Mouse (Mus musculus): ENCODE data around the gene Gripap1.
A peak's percentile ranks its signal among the peaks of the same experiment; 100 is the strongest.

Gene Gripap1

DNA sequence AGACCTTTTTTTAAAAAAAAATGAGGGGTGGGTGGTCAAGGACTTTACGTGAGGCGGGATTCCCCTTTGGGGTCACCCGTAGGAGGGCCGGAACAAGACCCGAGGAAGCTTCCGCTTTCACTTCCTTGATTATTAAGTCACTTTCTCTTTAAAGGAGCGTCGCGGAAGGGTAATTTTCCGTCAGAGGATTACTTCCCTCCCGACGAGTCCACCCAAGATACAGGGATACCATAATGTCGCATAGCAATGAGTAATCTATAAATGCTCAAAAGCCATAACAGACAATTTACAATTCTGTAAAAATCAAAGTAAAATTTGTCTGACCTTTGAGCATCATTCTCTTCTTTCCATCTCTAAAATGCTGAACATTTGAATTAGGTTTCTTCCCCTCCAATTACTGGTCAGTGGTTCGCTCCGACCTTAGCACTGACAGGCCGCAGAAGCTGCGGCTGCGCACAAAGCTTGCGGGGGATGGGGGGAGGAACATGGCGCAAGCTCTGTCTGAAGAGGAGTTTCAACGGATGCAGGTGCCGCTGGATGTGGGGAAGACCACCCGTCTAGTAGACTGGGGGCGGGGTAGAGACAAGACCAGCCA is at the start of gene Gripap1:
Gene Gripap1 (plus strand): TSS at position 224 of the 595 bp plus-strand sequence.
- DNase-seq, result peak; percentile 69 to 70

DNA sequence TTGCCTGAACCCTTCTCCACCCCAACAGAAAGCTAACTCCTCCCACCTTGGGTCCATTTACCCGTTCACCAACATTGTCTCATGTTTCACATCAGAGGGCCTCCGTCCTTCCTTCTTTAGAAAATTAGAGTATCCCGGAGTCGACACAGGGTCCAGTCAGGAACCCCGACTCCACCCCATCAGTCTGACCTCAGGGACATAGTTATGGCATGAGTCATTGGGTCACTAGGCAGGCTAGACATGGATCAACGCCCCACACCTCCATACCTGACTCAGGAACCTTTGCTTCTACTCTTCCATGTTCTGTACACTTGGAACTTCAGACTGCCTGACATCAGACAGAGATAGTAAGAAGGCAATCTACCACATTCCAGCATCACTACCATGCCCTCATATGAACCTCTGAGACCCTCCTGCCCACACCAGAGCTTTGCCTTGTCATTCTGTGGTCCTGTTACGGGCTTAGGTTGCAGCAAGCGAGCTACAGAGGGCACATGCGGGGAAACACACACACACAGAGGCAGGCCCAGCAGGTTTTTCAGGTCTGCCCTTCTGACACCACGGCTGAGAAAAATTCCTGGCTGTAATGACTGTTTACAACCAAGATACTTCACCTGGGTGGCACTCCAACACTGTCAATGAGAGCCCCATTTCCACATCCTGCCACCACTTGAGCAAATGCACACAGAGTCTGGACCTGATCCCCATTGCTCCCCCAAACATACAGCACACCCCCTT is 49.3 kb upstream of the Gripap1 start:
- DNase-seq, result no peak

DNA sequence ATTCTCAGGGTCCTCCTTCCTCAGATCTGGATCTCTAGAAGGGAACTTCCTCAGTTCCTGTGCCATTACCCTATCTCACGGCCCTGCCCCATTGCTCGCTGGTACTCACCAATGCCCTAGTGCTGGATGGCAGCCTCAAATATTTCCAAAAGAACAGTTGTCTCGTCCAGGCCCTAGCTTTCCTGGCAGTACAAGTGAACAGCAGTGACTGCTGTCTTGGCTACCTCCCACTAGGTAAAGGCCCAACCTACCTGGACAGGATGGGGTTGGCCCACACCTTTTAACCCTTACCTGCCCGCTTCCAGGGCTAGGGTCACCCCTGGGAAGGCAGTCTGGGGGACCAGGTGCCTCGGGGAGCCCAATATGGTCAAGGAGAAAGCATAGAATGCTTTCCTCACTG is 48.5 kb upstream of the Gripap1 start:
- DNase-seq, result no peak

DNA sequence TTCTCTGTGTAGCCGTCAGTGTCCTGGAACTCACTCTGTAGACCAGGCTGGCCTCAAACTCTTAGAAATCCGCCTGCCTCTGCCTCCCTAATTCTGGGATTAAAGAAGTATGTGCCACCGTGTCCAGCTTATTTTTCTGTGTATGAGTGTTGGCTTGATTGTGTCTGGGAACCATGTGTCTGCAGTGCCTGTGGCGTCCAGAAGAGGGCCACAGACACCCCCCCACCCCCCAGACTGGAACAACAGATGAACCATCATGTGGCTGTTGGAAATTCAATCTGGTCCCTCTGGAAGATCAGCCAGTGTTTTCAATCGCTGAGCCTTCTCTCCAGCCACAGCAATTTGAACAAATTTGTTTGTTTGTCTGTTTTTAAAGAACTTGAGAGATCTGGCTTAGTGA is 46.1 kb upstream of the Gripap1 start:
- DNase-seq, result no peak

DNA sequence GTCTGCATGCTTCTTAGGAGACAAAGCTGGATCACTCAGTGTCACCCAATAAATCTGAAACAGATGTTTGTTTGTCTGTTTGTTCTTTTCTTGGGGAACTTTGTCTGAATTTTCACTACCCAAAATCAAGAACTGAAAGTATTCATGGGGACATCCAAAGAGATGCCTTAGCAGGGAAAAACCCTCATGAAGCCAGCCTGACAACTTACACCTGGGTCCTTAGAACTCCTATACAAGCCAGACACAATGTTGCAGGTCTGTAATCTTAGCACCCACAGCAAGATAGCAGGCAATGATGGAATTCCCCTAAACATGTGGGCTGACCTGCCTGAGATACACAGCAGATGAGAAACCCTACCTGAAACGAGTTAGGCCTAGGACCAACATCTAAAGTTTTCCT is 44.6 kb upstream of the Gripap1 start:
- no peak for DNase-seq

DNA sequence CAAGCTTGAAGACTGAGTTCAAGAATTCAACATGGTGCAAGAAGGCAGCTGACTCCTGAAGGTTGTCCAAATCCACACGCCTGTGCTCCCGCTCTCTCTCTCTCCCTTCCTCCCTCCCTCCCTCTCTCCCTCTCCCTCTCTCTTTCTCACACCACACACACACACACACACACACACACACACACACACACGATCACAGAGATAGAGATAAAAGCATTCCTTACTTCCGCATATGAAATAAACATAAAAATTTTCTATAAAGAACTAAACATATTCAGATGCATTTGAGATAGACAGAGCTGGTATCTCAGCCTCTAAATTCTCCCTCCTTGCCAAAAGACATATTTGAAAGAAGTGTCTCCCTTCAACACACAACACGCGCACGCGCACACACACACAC is 44.1 kb upstream of the Gripap1 start:
- no peak for DNase-seq

DNA sequence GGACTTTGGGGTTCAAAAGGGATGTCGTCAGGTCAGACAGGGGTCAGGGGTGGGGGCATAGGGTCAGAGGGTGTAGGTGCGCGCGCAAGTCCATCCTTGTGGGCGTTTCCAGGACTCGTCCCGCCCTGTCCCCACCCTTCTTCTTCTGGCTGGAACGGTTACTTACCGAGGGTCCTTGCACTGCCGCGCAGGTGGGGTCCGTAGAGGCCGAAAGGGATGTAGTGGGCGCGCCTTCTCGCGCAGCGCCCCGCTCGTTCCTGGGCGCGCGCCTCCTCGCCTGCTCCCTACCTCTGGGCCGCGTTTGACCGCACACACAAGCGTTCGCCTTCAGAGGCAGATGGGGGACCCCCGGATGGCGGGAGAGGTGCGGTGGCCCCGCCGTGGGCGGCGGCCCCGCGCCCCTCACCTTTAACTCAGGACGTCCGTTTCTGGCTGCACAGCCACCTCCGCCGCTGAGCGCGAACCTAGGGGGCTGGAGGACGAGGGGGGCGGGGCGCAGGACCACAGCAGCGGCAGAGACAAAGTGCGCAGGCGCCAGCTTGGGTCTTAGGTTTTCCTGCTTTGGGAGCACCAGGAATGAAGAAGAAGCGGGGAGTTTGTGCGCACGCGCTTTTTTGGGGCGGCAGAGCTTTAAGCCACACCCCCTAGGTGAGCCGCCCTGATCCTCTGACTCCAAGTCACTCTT is 39.0 kb upstream of the Gripap1 start, which contains the start of gene Ccdc120:
Gene Ccdc120 (minus strand): TSS at position 474 of the 685 bp plus-strand sequence.
- peak in 1 of 2 experiments; percentile 18 for DNase-seq

DNA sequence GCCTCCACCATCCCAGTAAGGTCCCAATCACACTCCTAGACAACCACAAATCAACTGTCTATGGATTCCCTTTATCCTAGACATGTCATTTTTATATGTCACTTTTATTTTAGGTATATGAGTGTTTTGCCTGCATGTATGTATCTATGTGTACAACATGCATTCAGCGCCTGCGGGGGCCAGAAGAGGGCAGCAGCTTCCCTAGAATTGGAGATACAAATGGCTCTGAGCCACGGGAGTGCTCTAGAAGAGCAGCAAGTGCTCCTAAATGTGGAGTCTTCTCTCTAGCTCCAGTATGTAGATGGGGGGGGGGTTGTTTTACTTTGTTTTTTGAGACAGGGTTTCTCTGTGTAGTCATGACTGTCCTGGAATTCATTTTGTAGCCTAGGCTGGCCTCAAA is 35.9 kb upstream of the Gripap1 start:
- DNase-seq, result peak in 1 of 2 experiments; percentile 35

DNA sequence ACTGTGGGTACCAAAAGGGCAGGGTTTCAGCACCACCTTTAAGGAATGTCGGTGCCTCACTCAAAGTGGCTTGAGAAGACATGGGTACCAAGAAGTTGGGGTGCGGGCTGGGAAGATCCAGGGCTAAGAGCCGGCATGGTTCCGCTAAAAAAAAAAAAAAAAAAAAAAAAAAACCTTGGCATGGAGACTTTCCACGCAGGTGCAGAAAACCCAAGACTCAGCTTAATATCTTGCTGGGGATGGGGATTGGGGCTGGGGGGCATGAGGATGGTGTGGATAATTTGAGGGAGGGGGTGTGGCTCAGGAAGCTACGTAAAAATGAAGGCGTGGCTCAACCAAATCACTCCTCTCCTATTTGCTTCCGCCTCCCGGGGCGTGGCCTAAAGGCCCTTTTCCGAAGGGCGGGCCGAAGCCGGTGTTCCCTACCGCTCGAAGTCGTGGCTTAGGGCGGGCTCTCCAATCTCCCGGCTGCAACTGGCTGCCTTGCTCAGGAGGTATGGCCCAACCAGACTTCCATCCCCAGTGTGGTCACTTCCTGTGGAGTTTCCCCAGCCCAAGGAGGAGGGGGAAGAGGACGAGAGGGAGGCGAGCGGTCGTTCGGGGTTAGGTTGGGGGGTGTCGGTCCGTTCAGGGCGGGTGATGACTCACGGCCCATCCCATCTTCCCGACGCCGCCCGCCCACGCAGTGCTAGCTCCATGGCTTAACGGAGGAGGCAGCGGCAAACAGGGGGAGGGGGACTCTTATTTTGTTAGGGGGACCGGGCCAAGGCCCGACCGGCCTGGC is 27.2 kb upstream of the Gripap1 start, which contains the start of gene Tfe3:
Gene Tfe3 (plus strand): TSS at position 424 of the 784 bp plus-strand sequence.
- DNase-seq, result peak; percentile 77 to 79

DNA sequence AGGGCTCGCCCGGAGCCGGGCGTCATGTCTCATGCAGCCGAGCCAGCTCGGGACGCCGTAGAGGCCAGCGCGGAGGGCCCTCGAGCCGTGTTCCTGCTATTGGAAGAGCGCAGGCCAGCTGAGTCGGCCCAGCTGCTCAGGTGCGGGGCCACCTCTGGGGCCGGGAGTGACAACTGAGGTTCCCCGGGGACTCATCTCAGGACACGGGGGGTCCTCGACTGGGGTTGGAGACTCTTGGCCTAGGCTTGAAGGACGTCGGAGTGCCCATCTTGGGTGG is 26.7 kb upstream of the Gripap1 start:
- DNase-seq, result no peak

DNA sequence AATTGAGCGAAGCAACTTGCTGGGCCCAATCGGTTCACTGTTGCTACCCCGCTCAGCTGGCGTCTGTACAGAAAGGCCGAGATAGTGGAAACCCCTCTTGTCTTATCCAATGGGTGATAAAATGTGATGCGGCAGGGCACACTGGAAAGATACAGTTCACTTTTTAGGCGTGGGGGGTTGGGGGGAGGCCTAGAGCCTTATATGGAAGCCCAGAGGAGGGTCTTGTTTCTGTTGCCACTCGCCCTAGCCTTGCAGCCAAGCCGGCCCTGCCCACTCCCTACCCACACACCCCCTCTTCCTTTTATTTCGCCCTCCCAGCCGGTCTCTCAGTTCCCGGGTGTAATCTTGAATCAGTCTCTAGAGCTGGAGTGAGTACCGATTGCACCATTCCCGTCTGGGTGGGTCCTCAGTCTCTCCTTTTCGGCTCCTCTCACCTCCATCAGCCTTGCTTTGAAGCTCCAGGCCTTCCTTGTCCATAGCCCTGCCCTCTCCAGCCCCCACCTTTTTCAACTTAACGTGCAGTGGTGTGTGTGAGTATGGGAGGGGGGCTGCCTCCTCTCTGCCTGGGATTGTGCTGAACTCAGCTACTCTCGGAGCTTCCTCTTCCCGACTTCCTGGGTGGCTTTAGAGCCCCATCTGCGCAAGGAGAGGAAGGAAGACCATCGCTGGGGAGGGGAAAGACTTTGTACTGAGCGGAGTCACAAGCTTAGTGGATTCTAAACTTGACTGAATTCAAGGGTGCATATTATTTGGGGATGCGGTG is 25.8 kb upstream of the Gripap1 start:
- peak in 1 of 2 experiments; percentile 16 for DNase-seq

DNA sequence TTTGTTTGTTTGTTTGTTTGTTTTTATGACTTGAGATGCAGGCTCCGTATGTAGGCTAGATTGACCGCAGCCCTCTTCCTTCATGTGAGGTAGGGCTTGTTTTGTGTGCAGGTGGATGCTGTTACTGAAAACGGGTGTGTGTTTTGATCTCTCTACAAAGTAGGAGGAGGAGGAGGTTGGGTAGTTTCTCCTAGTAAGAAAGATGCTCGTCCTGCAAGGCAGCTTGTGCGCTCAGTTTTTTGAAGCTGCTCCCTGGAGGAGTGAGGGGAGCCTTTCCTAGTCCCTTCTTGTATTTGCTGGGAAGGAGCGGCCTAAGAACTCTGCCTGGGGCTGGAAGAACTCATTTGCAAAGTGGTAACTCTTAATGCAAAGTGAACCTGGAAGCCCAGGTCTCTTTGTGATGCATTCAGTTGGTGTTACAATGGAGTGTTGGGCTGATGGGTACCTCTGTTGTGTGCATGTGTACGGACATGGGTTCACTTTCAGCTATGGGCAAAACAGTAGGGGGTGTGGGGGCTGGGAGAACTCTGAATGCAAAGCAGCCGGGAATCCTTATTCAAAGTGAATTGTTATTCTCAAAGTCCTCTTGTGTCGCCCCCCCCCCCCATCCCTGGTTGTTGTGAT is 24.8 kb upstream of the Gripap1 start:
- no peak for DNase-seq

DNA sequence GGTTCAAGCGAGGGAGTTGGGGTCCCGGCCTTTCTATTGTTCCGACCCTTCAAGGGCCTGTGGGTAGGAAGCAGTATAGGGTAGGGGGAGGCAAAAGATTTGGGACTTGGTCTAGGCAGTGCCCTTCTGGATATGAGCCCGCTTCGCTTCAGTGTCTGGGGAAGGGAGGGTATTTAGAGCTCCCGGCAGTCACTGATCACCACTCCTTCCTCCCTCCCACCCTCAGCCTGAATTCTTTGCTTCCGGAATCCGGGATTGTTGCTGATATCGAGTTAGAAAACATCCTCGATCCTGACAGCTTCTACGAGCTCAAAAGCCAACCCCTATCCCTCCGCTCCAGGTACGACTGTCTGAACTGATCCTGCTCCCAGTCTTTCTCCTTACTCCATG is 24.3 kb upstream of the Gripap1 start:
- DNase-seq, result no peak

DNA sequence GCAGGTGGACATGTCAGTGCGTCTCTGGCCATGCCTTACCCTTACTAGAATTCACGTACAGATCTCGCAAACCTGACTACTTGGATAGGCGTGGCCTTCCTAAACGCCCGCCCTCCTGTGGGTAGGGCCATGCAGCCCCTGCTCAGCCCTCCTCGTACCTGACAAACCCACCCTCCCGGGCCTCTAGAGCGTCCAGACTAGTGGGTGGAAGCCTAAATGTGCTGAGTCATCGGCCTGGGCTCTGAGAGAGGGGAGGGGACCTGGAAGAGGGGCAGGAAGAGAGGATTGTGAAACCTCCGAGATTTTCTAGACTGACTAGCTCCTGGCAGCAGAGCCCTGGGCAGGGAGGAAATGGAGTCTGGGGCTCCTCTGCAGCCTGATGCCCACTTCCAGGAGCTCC is 23.8 kb upstream of the Gripap1 start:
- no peak for DNase-seq

DNA sequence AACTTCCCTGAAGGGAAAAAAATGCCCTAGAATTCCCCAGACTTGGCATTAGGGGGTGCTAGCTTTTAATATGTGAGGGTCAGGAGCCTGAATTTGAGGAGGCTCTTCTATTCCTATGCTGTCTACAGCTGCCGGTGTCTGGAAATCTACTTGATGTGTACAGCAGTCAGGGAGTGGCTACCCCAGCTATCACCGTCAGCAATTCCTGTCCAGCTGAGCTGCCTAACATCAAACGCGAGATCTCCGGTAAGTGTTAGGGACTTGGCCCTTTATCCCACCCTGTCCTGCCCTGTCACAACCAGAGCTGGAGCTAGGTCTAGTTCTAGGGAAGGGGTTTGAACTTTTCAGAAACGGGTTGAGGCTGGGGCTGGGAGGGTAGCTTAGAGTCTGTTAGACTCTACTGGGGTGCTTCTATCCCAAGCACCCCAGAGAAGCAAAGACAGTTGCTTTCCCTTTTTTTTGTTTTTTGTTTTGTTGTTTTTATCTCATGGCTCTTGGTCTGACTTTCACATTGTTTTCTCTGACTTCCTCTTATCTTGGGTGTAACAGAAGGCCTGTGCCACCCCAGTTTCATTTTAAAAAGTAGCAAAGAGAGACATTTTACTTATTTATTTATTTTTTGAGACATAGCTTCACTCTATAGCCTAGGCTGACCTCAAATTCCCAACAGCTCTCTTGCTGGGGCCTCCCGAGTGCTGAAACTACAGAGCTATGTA is 20.1 kb upstream of the Gripap1 start:
- DNase-seq, result no peak

DNA sequence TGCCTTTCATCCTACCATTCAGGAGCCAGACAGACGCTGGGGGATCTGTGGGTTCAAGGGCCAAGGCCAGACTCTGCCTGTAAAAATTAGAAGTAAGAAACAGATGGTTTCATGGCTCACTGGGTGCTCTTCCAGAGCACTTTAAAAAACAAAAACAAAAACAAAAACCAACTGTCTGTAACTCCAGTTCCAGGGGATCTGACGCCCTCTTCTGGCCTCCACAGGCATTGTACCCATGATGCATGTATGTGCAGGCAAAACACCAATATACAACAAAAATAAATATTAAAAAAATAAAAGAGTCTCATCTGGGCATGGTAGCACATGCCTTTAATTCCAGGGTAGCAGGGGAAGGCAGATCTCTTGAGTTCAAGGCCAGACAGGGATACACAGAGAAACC is 16.8 kb upstream of the Gripap1 start:
- DNase-seq, result no peak

DNA sequence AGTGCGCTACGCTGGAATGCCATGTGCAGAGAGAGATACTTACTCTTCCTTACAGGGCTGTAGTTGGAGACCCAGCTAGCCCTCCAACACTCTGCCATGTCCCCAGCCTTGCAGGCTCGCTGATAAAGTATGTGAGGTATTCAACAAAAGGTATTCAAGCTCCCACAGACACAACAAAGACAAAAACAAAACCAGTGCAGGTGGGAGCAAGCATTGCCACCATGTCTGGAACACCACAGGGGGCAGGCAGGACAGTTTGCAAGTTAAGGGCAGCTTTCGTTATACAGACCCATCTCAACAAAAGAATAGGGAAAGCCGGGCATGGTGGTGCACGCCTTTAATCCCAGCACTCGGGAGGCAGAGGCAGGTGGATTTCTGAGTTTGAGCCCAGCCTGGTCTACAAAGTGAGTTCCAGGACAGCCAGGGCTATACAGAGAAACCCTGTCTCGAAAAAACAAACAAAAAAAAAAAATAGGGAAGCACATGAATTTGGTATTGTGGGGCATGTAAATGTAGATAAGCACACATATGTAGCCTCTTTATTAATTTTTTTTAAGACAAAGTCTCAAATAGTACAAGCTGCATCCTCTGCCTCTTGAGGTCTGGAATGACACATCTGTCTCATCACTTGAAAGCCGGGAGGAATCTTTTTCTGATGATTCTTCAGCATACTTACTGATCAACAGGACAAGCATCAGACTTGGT is 13.9 kb upstream of the Gripap1 start:
- no peak for DNase-seq

DNA sequence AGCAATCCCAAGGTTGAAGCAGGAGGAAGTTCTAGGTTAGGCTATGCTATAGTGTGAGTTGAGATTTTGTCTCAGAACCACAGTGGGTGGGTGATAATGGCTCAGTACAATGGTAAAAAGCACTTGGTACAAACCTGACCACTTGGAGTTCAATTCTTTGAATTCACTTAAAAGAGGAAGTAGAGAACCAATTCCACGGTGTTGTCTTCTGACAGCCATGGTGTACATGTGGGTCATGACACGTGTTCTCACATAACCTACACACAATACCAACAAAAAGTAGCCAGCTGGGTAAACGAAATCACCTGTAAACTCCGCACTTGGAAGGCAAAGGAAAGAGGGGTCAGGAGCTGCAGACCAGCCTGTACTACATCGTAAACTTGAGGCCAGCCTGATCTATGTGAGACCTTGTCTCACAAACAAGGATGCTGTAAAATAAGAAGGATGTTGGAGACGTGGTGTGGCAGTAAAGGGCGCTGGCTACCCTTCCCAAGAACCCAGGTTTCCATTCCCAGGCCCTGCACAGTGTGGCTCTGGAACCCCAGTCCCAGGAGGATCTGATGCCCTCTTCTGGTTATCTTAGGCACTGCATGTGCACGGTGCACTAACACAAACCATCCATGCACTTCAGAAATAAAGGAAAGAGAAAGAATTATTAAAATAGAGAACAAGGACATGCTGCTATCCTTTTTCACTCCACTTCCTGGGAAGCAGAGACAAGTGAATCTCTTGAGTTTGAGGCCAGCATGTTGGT is 13.1 kb upstream of the Gripap1 start:
- peak in 1 of 2 experiments; percentile 45 for DNase-seq

DNA sequence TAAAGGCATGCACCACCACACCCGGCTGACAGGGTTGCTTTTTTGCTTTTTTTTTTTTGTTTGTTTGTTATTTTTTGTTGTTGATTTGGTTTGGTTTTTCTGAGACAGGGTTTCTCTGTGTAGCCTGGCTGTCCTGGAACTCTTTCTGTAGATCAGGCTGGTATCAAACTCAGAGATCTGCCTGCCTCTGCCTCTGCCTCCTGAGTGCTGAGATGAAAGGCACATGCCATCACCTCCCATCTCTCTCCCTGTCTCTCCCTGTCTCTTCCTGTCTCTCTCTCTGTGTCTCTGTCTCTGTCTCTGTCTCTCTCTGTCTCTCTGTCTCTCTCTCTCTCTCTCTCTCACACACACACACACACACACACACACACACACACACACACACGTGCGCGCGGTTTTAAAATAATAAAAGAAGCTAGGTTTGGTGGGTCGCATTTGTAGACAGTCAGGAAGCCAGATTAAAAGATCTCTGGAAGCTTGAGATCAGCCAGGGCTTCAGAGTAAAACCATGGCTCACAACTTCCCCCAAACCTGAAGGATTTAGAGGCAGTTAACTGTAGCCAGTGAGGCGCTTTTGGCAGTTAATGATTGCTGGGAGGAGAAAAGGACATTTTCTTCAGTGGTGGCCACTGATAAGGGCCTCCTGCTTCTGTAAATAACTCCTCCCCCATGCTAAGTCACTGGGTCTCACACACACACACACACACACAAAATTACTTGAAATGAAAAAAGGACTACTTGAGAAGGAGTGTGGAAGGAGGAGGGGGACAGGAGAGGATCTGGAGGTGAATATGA is 10.9 kb upstream of the Gripap1 start:
- DNase-seq, result no peak
